Comparison of ENCODE assay signal across 8 mouse cellular contexts in the genomic region with DNA sequence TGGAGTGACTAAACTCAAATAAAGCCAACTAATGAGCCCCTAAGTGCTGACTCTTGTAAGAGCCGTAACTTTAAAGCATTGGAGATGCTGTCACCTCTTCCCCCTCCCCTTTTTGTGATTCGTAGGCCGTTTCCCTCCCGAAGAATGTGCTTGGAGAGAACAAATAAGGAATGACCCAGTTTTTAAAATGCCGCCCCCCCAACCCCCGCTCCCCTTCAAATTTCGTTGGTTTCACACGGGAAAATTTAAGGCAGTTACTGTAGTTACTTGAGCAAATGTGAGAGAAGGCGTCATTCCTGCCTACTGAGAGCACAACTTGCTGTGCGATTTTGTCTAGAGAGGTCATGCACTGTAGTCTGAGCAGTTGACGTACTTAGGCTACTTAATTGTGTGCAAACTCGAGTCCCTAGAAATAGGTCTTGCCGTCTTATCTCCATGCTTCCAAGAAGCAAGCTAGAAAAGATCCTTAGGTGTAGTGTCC. TPM values are rescaled to one million over a fixed set of nuclear protein-coding genes. Genes with fewer than 3 reads are reported as not detected.
DNase-seq lines count a peak whose midpoint lies in the region; ATAC-seq and TF ChIP-seq lines count a peak whose summit lies in the region.

No protein-coding gene starts in this region.

- TF ChIP-seq CTCF in E14TG2a.4 (conservative IDR thresholded peaks at IDR 0.05; ENCODE audit: low read length): no peak
- TF ChIP-seq CTCF in testis, adult 2 months (IDR thresholded peaks at IDR 0.05; ENCODE audit: control insufficient read depth, insufficient read depth, insufficient replicate concordance, low read depth, low read length): no peak

- peaks cover 33% of the 10 kb centered on the region for H3K4me1 ChIP-seq in E14TG2a.4 (replicated peaks; ENCODE audit: low read depth, low read length)
- H3K4me1 ChIP-seq in heart, embryonic 14.5 days (ENCODE audit: control insufficient read depth in 2 of 2, insufficient read depth in 2 of 2, low read length in 2 of 2): peaks cover 4 to 28% of the 10 kb centered on the region in 2 experiments
- peaks cover 13% of the 10 kb centered on the region for H3K4me1 ChIP-seq in midbrain, embryonic 12.5 days
- peaks cover 4% of the 10 kb centered on the region; the same call in 1 of the 2 replicates for H3K4me1 ChIP-seq in testis, adult 2 months (ENCODE audit: control insufficient read depth, insufficient read depth, low read length)

- no peak for ATAC-seq in heart, embryonic 14.5 days (ENCODE audit: insufficient number of reproducible peaks, insufficient read depth, low FRiP score, low read depth)
- ATAC-seq in midbrain, embryonic 12.5 days (ENCODE audit: low FRiP score, low read depth): no peak

- peak; percentile 55 for DNase-seq in 416B (ENCODE audit: low read depth)
- peak; percentile 18 for DNase-seq in embryo, embryonic 11 days
- peak; percentile 11 to 15 for DNase-seq in left cerebral cortex, postnatal 36 days (ENCODE audit: low spot score in 2 of 2)
- DNase-seq in ovary, postnatal 10 days (ENCODE audit: low spot score): no peak

- H3K4me2 ChIP-seq in heart, embryonic 14.5 days (ENCODE audit: low read length): peak overlapping the region; percentile 85
- peak overlapping the region; percentile 85 for H3K4me2 ChIP-seq in midbrain, embryonic 12.5 days (replicated peaks)

- H3K4me3 ChIP-seq in E14TG2a.4 (replicated peaks; ENCODE audit: low read length): peak overlapping the region; percentile 99
- H3K4me3 ChIP-seq in heart, embryonic 14.5 days (ENCODE audit: control insufficient read depth in 1 of 2, insufficient read depth in 1 of 2, low read depth in 1 of 2, low read length in 2 of 2): peak overlapping the region; percentile 83 to 98
- peak overlapping the region; percentile 97 for H3K4me3 ChIP-seq in midbrain, embryonic 12.5 days
- H3K4me3 ChIP-seq in testis, adult 2 months (ENCODE audit: control insufficient read depth, low read depth, low read length): peak overlapping the region; percentile 94

- no peaks in the 10 kb centered on the region for H3K9me3 ChIP-seq in E14TG2a.4 (ENCODE audit: low read length)
- H3K9me3 ChIP-seq in heart, embryonic 14.5 days (ENCODE audit: control insufficient read depth, low read length): no peaks in the 10 kb centered on the region
- H3K9me3 ChIP-seq in midbrain, embryonic 12.5 days: no peaks in the 10 kb centered on the region

- intact Hi-C loops in left cerebral cortex, postnatal 36 days (cut with DNase I): no loop called here

- 0 out of 2 replicates have a peak, but pooled peaks cover 4% of the 10 kb centered on the region for H3K27me3 ChIP-seq in E14TG2a.4 (ENCODE audit: insufficient read depth, low read length)
- H3K27me3 ChIP-seq in heart, embryonic 14.5 days (ENCODE audit: control insufficient read depth, insufficient read depth, low read length): no peaks in the 10 kb centered on the region
- H3K27me3 ChIP-seq in midbrain, embryonic 12.5 days: no peaks in the 10 kb centered on the region
- H3K27me3 ChIP-seq in testis, adult 2 months (ENCODE audit: control insufficient read depth, insufficient read depth, low read length): no peaks in the 10 kb centered on the region

- peak overlapping the region; percentile 91 for H3K9ac ChIP-seq in heart, embryonic 14.5 days (ENCODE audit: low read length)
- peak overlapping the region; percentile 92 for H3K9ac ChIP-seq in midbrain, embryonic 12.5 days (replicated peaks)

- no peaks in the 10 kb centered on the region for H3K36me3 ChIP-seq in E14TG2a.4 (ENCODE audit: insufficient read depth, low read length)
- H3K36me3 ChIP-seq in heart, embryonic 14.5 days (ENCODE audit: control insufficient read depth, insufficient read depth, low read length): no peaks in the 10 kb centered on the region
- H3K36me3 ChIP-seq in midbrain, embryonic 12.5 days: no peaks in the 10 kb centered on the region
- H3K36me3 ChIP-seq in testis, adult 2 months (ENCODE audit: control insufficient read depth, insufficient read depth, low read length): no peaks in the 10 kb centered on the region

- no peak for TF ChIP-seq POLR2A in testis, adult 2 months (IDR thresholded peaks at IDR 0.05; ENCODE audit: control insufficient read depth, low read depth, low read length)

- WGBS in heart, embryonic 14.5 days: under 1% methylated on average over 13 of the region's 13 CpGs
- WGBS in midbrain, embryonic 12.5 days: under 1% methylated on average over 13 of the region's 13 CpGs

- 0 out of 4 replicates have a peak overlapping the region, but pooled peaks of 1 of the 2 experiments have one; percentile 86 for H3K27ac ChIP-seq in heart, embryonic 14.5 days (replicated peaks in 1 of 2; ENCODE audit: control insufficient read depth in 1 of 2, insufficient read depth in 1 of 2, low read depth in 2 of 2, low read length in 2 of 2)
- no peak overlapping the region for H3K27ac ChIP-seq in midbrain, embryonic 12.5 days (replicated peaks)
- peak overlapping the region; percentile 95 for H3K27ac ChIP-seq in testis, adult 2 months (ENCODE audit: control insufficient read depth, insufficient read depth, low read depth, low read length)

RNA-seq across cellular contexts. Expression of a gene that starts 1.0 kb away (rescaled TPM):
- 7.4 and 9.1 TPM in 2 replicates for polyA plus RNA-seq in heart, embryonic 14.5 days (2014; fragmentation: Nextera tagmentation; extraction: Ambion mirVana)
- total RNA-seq in left cerebral cortex, postnatal 36 days (2021): 10 to 100 TPM; 10.5 TPM
- 6.1 and 10.3 TPM in 2 replicates for polyA plus RNA-seq in midbrain, embryonic 12.5 days (2016; fragmentation: Nextera tagmentation; extraction: Ambion mirVana)
- polyA plus RNA-seq in testis, adult 2 months (2012; rRNA removed): 5.0 and 7.0 TPM in 2 replicates
